Mouse (Mus musculus): ENCODE results near the gene Snx19. TPM values are rescaled to one million over a fixed set of nuclear protein-coding genes. Genes with fewer than 3 reads are reported as not detected.
A peak's percentile ranks its signal among the peaks of the same experiment; 100 is the strongest.

The Snx19 gene
- polyA plus RNA-seq, 1 experiment, result 29.3 TPM

DNA sequence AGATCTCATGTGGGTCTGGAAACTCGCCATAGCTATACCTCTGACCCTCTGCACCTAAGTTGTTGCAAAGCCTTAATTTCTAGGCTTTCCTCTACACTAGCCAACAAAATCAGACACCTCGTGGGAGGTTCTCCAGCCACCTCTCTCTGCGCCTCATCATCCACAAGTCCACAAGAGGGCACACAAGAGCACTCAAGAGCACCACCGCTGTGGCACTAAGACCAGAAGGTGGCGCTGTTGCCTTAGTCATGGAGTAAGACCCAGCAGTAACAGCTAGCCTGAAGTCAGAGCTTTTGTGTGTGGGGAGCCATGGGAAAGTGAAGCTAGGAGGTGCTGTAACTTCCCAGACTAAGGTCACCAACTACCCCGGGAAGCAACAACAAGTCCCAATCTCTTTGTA is 53.6 kb downstream of the Snx19 start:
- peak; percentile 86 to 99 for DNase-seq (ENCODE audit: extremely low spot score in 1 of 2, low spot score in 1 of 2)

DNA sequence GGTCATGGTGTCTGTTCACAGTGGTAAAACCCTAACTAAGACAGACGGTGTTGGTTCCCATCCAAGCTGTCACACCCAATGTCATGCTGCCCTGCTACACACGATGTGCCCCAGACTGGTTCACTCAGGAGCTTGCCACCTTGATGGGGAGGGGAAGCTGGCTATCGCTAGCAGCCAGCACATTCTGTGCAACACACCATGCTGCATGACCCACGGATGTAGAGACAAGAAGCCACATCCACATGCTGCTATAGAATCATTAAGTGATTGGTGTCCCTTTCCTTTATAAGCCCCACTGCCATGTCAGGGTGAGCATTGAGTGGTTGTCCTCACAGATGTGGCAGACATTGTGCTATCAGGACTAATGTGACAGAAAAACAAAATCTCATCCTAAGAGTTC is 55.2 kb downstream of the Snx19 start:
- DNase-seq (ENCODE audit: extremely low spot score in 1 of 2, low spot score in 1 of 2), result no peak

DNA sequence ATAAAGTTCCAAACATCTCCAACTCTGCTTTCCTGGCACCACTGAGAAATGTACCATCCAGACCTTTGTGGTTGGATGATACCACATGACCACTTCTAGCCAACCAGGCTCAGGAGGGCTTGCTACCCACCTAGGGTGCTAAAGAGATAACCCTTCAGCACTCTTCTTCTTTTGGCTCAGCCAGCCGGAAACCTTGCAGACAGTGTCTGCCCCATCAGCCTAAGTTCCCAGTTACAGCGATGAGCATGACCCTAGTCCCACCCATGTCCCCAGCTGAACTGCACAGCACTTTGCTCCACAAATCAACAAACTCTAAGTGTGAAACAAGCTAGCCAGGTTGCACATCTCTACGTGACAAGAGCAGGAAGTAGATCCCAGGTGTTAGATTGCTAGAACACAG is 57.3 kb downstream of the Snx19 start:
- DNase-seq (ENCODE audit: extremely low spot score in 1 of 2, low spot score in 1 of 2), result no peak

DNA sequence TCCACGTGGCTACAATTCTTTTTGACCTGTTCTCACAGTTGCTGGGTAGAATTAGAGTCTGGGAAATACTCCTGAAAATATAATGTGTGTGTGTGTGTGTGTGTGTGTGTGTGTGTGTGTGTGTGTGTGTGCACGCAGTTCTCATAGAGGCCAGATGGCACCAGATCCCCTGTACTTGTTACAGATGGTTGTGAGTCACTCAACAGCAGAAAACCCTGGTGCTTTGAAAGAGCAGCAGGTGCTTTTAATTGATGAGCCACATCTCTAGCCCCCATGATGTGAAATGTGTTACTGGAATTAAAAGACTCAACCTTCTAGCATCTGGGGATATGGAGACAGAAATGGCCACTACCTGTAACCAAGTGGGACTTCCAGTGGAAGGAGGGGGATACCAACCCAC is 58.3 kb downstream of the Snx19 start:
- no peak for DNase-seq (ENCODE audit: extremely low spot score in 1 of 2, low spot score in 1 of 2)

DNA sequence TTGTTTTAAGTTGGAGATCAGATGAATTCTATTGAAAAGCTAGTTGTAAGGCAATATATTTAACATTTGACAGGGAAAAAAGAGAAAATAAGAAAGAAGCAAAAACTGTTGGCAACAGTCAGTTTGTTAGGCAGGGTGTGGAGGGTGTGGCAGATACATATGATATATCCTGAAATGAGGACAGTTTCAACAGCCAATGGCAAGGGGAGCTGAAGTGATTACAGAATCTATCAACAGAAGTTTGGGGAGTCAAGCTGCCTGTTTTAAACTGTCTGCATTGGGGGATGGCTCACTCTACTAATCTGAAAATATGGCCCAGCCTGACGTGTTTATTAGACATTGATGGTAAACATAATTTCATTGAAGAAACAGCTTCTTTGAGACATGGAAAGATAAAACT is 61.5 kb downstream of the Snx19 start:
- no peak for DNase-seq (ENCODE audit: extremely low spot score in 1 of 2, low spot score in 1 of 2)

DNA sequence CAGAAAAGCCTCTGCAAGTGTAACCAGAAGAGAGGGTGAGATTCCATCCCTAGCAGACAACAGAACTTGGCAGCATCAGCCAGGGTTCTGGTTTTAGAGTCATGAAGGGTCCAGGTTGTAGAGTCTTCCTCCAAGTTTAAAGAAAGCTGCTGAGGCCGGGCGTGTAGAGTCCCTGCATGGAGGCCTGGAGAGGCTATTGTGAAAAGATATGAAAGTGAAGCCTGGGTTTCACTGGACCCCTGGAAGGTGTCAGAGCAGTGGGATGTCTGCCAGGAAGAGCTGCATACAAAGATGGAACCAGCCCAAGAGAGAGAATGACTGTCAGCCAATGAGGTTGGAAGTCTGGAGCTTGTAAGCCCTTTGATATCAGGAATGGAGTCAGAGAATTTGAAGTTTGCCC is 67.5 kb downstream of the Snx19 start:
- no peak for DNase-seq (ENCODE audit: extremely low spot score in 1 of 2, low spot score in 1 of 2)

DNA sequence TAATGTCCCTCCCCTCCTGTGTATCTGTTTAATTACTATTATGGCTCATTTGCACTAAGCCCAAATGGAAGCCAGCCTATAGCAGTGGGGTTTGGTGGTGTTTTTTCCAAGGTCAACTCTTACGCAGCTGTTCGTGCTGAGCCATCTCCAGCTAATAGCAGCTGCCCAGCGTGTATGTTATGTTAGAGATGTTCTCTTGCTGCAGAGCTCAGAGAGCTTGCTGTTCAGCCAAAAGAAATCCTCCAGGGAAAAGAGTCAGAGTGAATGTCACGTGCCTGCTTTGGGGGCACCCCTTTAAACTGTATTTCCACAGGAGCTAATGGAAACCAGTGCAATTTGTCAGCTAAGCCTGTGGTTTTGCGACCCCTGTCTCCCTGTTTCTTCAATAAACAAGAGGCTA is 82.1 kb downstream of the Snx19 start:
- DNase-seq (ENCODE audit: extremely low spot score in 1 of 2, low spot score in 1 of 2), result no peak

DNA sequence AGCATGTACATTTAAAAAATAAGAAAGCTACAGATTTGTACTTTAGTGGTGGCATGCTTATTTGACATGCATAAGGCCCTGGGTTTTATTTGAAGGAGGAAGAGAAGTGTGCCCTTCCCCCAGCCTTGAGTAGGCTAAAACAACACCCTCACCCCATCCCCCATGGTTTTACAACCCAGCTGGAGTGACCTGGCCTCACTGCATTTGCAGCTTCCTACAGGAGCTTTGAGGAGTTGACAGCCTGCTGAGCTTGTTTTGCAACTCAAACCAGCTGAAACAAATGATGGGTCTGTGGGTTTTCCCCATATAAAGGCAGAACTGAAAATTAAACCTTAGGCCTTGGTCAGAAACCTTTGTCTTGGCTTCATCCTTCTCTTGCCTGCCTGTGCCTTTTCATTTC is 89.0 kb downstream of the Snx19 start:
- no peak for DNase-seq (ENCODE audit: extremely low spot score in 1 of 2, low spot score in 1 of 2)
